Mouse (Mus musculus) frontal cortex, adult 2 months (tissue): Measurements from ENCODE around the gene Cdpf1. TPM values are rescaled to one million over a fixed set of nuclear protein-coding genes. Genes with fewer than 3 reads are reported as not detected.

ENCODE experiments used
- DNase-seq, 2 experiments: peaks; one replicate each; pipeline ENCODE4 v3.0.0; 2022; ENCODE audit warnings: low spot score in 1 of 2; ENCODE audit errors: extremely low spot score in 1 of 2
- polyA plus RNA-seq: library from polyadenylated mRNA; depleted of rRNA; stranded (reverse); fragments of >200 nt; gene quantifications from 2 replicates; pipeline ENCODE4 v1.2.3, GENCODE M21; 2012; rRNA removed

The Cdpf1 gene
- 23.5 and 27.1 TPM in 2 replicates for polyA plus RNA-seq

GRCm38 (mm10) chr15:85811535-85812277, at the start of gene Cdpf1:
Gene Cdpf1 (minus strand): TSS chr15:85811697.
- peak; percentile 96 to 100 for DNase-seq

GRCm38 (mm10) chr15:85859490-85860031, 48.1 kb upstream of the Cdpf1 start, which contains the start of gene Gtse1:
Gene Gtse1 (plus strand): TSS chr15:85859745.
- DNase-seq = peak; percentile 95 to 97

- no peak for DNase-seq
Observed at GRCm38 (mm10) chr15:85858980-85859489, 47.5 kb upstream of the Cdpf1 start.

GRCm38 (mm10) chr15:85851656-85852392, 40.3 kb upstream of the Cdpf1 start:
- DNase-seq = no peak

- no peak for DNase-seq
Observed at GRCm38 (mm10) chr15:85845071-85845470, 33.6 kb upstream of the Cdpf1 start.

GRCm38 (mm10) chr15:85841796-85842360, 30.4 kb upstream of the Cdpf1 start:
- no peak for DNase-seq

GRCm38 (mm10) chr15:85840983-85841382, 29.5 kb upstream of the Cdpf1 start:
- DNase-seq = no peak

GRCm38 (mm10) chr15:85836887-85837286, 25.4 kb upstream of the Cdpf1 start:
- no peak for DNase-seq

- DNase-seq = no peak
Observed at GRCm38 (mm10) chr15:85835335-85835734, 23.8 kb upstream of the Cdpf1 start.

GRCm38 (mm10) chr15:85832599-85832998, 21.1 kb upstream of the Cdpf1 start:
- DNase-seq = no peak

- DNase-seq = peak; percentile 71 to 86
Observed at GRCm38 (mm10) chr15:85831954-85832590, 20.6 kb upstream of the Cdpf1 start, which contains the start of gene Ttc38. Gene Ttc38 (plus strand): TSS chr15:85832306.

- no peak for DNase-seq
Observed at GRCm38 (mm10) chr15:85829470-85829869, 18.0 kb upstream of the Cdpf1 start.

- DNase-seq = no peak
Observed at GRCm38 (mm10) chr15:85828071-85828470, 16.6 kb upstream of the Cdpf1 start.

- no peak for DNase-seq
Observed at GRCm38 (mm10) chr15:85826676-85827075, 15.2 kb upstream of the Cdpf1 start.

- DNase-seq = peak in 1 of 2 experiments; percentile 8
Observed at GRCm38 (mm10) chr15:85822011-85822359, 10.5 kb upstream of the Cdpf1 start.

GRCm38 (mm10) chr15:85821203-85822010, 9.9 kb upstream of the Cdpf1 start, which contains the start of gene Pkdrej:
Gene Pkdrej (minus strand): TSS chr15:85821734.
- DNase-seq = peak in 1 of 2 experiments; percentile 23

- DNase-seq = no peak
Observed at GRCm38 (mm10) chr15:85813428-85813827, 1.9 kb upstream of the Cdpf1 start.

GRCm38 (mm10) chr15:85810806-85811521, 533 bp downstream of the Cdpf1 start:
- peak; percentile 69 to 87 for DNase-seq

- no peak for DNase-seq
Observed at GRCm38 (mm10) chr15:85810462-85810805, 1.1 kb downstream of the Cdpf1 start.
